Mouse (Mus musculus) stomach, postnatal 0 days (tissue): Measurements from ENCODE around the gene Anapc15-ps.

Experiments
- CTCF ChIP-seq: IDR thresholded peaks from 2 replicates; pipeline ENCODE4 v1.5.1; 2016; ENCODE audit warnings: antibody characterized with exemption, low read depth, mild to moderate bottlenecking, moderate library complexity
- EP300 ChIP-seq: optimal IDR thresholded peaks from 2 replicates; pipeline ENCODE3; 2016; ENCODE audit warnings: antibody characterized with exemption

- TF ChIP-seq CTCF (no peak), EP300 (no peak)
These were observed 27.2 kb upstream of the Anapc15-ps start for GRCm38 (mm10) chr10:95700422-95700821.
